Mouse (Mus musculus): ENCODE results near the gene R3hdm4. TPM values are rescaled to one million over a fixed set of nuclear protein-coding genes. Genes with fewer than 3 reads are reported as not detected.
A peak's percentile ranks its signal among the peaks of the same experiment; 100 is the strongest.

R3hdm4 gene
- polyA plus RNA-seq, 1 experiment = 106 TPM

- no peak for DNase-seq (ENCODE audit: low read depth)
Measured at GRCm38 (mm10) chr10:79866601-79867000, 54.4 kb downstream of the R3hdm4 start.

DNA sequence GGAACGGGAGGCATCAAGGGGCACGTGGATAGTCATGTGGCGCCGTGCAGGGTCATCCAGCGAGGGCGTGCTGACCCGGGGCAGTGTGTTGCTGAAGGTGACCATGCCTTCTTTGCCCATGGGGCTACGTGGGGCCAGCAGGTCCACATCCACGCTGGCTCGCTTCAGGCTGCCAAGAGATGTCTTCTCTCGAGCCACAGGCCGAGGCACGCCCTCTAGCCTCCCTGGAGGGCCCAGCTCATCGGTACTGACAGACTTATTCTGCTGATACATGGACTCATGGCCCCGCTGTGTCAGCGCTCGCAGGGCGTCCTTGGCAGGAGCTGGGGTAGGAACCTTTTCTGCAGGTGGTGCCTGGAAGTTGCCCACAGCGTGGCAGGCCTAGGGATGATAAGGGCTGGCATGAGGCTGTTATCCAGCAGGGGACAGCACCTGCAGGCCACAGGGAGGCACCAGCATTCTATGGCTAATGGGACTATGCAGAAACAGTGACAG is 55.2 kb downstream of the R3hdm4 start:
- DNase-seq (ENCODE audit: low read depth) = no peak

DNA sequence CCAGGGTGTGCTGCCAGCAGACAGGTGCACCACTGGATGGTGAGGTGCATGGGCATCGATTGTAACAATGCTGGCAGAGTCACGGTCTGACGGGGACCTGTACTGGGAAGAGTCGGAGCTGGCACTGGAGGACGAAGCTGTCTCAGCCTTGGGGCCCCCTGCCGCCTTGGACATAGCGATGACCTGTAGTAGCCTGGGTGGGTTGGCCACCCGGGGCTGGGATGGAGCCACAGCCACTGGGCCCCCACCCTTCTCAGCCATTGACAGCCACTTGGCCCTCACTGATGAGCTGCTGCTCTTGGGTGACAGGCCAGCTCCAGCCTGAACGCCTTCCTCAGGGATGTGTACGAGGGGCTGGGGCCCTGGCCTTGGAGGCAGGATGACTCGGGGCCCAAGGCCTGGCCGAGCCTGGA is 55.8 kb downstream of the R3hdm4 start:
- no peak for DNase-seq (ENCODE audit: low read depth)

- DNase-seq (ENCODE audit: low read depth) = no peak
Measured at GRCm38 (mm10) chr10:79864351-79865188, 56.4 kb downstream of the R3hdm4 start.

DNA sequence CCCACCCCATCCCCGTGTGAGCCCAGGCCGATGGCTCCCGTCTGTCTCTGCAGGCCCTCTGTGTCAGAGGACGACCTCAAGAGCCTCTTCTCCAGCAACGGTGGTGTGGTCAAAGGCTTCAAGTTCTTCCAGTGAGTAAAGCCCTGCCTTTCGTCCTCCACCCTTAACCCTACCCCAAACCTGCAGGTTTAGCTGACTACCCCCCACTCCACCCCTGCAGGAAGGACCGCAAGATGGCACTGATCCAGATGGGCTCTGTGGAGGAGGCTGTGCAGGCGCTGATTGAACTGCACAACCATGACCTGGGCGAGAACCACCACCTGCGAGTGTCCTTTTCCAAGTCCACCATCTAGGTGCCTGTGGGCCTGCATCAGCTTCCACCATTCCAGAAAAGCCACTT is 58.1 kb downstream of the R3hdm4 start:
- no peak for DNase-seq (ENCODE audit: low read depth)

DNA sequence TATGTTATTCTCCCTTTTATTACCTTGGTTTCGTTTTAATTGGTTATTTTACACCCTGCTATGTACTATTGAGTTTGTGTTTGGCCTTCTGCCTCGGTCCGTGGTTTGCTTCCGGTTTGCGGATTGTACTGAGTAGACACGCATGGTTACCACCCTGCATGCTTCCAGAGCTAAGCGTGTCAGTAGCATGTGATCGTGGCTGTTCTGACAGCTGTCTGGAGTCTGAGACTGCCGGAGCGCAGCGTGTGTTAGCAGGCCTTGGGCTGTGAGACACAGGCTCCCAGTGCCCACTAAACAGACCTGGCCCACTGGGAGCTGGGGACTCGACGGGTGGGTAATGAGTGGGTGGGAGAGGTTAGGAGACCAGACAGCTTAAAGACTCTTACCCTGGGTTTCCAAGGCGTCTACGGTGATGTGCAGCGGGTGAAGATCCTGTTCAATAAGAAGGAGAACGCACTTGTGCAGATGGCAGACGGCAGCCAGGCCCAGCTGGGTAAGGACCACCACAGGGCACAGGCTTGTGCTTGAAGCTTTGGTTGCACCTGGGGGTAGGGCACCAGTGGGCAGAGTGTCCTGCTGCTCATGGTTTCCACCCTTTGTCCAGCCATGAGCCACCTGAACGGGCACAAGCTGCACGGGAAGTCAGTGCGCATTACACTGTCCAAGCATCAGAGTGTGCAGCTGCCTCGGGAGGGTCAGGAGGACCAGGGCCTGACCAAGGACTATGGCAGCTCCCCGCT is 58.8 kb downstream of the R3hdm4 start:
- no peak for DNase-seq (ENCODE audit: low read depth)

DNA sequence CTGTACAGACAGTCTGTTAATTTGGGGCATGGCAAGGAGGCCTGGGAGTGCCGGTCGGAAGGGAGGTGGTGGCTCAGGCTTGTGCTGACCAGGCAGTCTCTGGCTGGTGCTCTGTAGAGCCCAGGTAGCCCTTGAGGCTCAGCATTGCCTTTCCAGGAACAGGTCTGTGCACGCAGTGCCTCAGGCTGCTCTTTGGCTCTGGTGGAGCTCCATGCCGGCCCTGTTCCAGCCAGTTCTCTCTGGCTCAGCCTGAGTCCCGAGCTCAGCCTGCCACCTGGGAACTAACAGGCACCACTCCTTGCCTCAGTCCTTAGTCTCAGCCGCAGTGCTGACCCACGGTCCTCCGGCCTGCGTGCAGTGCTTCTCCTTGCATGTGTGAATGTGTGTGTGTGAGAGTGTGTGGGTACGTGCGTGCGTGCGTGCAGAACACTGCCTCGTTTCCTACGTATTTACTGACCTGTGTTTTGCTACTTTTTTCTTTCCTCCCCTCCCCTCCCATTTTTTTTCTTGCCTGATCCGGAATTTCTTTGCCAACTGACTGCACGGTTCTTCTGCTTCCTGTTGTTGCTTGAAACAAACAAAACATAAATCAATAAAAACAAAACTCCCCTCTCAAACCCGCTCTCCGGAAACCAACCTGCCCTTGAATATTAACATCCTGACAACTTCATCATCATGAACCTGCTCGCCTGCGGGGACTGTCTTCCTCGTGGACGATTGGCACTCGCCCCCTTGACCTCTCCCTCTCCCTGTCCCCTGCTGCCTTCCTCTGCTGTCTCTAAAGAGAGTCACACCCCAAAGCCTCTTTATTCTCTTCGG is 59.6 kb downstream of the R3hdm4 start:
- DNase-seq (ENCODE audit: low read depth) = peak; percentile 82

DNA sequence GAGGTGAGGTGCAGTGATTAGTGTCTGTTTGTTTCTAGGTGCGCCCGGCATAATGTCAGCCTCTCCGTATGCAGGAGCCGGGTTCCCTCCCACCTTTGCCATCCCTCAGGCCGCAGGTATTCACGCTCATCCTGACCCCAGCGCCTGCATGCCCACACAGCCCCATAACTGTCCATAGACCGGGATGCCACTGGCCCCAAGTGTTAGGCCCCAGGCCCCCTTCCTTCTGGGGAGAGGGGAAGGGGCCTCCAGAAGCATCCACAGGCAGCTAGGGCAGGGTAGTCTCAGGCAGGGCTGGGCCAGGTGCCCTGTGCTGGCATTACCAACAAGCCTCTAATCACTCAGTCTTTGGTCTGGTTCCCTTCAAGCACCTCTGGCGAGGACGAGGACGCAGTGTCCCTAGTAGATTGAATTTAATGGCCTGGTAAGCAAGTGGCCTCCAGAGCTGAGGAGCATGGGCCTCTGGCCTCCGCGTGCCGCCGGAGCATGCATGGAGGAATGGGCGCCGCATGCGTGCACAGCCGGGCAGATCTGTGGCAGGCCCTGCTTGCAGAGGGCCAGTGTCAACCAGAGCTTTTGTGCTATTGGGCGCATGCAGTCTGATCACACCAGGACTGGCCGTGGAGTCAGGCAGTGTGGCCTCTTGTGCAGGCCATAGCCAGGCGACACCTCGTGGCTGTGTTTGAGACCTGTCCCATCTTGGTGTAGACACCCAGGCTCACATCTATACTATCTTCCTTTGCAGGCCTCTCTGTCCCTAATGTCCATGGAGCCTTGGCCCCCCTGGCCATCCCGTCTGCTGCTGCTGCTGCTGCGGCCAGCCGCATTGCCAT is 60.7 kb downstream of the R3hdm4 start:
- DNase-seq (ENCODE audit: low read depth) = no peak

Other genes starting within 250 kb of the R3hdm4 start
- 125 and 180 TPM in 2 replicates for gene Cdc34, start 239.0 kb downstream of the R3hdm4 start, polyA plus RNA-seq (2012; rRNA removed)
- gene Gzmm, start 232.2 kb downstream of the R3hdm4 start, polyA plus RNA-seq (2012; rRNA removed) = 0.24 and 0.42 TPM in 2 replicates
- 595 and 686 TPM in 2 replicates for gene Bsg, start 216.7 kb downstream of the R3hdm4 start, polyA plus RNA-seq (2012; rRNA removed)
- gene Hcn2, start 204.6 kb downstream of the R3hdm4 start, polyA plus RNA-seq (2012; rRNA removed) = 1.6 and 1.8 TPM in 2 replicates
- 39.4 and 48.1 TPM in 2 replicates for gene Polrmt, start 174.6 kb downstream of the R3hdm4 start, polyA plus RNA-seq (2012; rRNA removed)
- not detected in 2 replicates for gene Fgf22, start 166.1 kb downstream of the R3hdm4 start, polyA plus RNA-seq (2012; rRNA removed)
- 80.0 and 102 TPM in 2 replicates for gene Rnf126, start 154.3 kb downstream of the R3hdm4 start, polyA plus RNA-seq (2012; rRNA removed)
- gene Fstl3, start 143.9 kb downstream of the R3hdm4 start, polyA plus RNA-seq (2012; rRNA removed) = 41.0 and 43.3 TPM in 2 replicates
- gene Prss57, start 130.2 kb downstream of the R3hdm4 start, polyA plus RNA-seq (2012; rRNA removed) = 0.13 and 0.23 TPM in 2 replicates
- 49.8 and 51.9 TPM in 2 replicates for gene Palm, start 127.6 kb downstream of the R3hdm4 start, polyA plus RNA-seq (2012; rRNA removed)
- gene Misp, start 100.2 kb downstream of the R3hdm4 start, polyA plus RNA-seq (2012; rRNA removed) = 0.59 and 0.86 TPM in 2 replicates
- 207 and 326 TPM in 2 replicates for gene Ptbp1, start 66.8 kb downstream of the R3hdm4 start, polyA plus RNA-seq (2012; rRNA removed)
- gene Prtn3, start 46.7 kb downstream of the R3hdm4 start, polyA plus RNA-seq (2012; rRNA removed) = 6.6 and 7.0 TPM in 2 replicates
- gene Plppr3, start 46.6 kb downstream of the R3hdm4 start, polyA plus RNA-seq (2012; rRNA removed) = 10.3 and 11.5 TPM in 2 replicates
- gene Elane, start 35.0 kb downstream of the R3hdm4 start, polyA plus RNA-seq (2012; rRNA removed) = 0.56 and 0.74 TPM in 2 replicates
- 6,877 and 11,546 TPM in 2 replicates for gene Cfd, start 30.4 kb downstream of the R3hdm4 start, polyA plus RNA-seq (2012; rRNA removed)
- 66.8 and 67.5 TPM in 2 replicates for gene Med16, start 12.3 kb downstream of the R3hdm4 start, polyA plus RNA-seq (2012; rRNA removed)
- not detected in 2 replicates for gene Gm26602, start 10.4 kb downstream of the R3hdm4 start, polyA plus RNA-seq (2012; rRNA removed)
- gene Kiss1r, start 4.2 kb downstream of the R3hdm4 start, polyA plus RNA-seq (2012; rRNA removed) = 7.9 and 8.3 TPM in 2 replicates
- gene Arid3a, start 5.8 kb upstream of the R3hdm4 start, polyA plus RNA-seq (2012; rRNA removed) = 3.2 and 3.7 TPM in 2 replicates
- 33.0 and 42.6 TPM in 2 replicates for gene Wdr18, start 38.9 kb upstream of the R3hdm4 start, polyA plus RNA-seq (2012; rRNA removed)
- gene Grin3b, start 49.5 kb upstream of the R3hdm4 start, polyA plus RNA-seq (2012; rRNA removed) = 0.36 and 0.46 TPM in 2 replicates
- gene Tmem259, start 63.1 kb upstream of the R3hdm4 start, polyA plus RNA-seq (2012; rRNA removed) = 201 and 219 TPM in 2 replicates
- gene Cnn2, start 67.4 kb upstream of the R3hdm4 start, polyA plus RNA-seq (2012; rRNA removed) = 68.5 and 75.3 TPM in 2 replicates
- 5.5 and 8.5 TPM in 2 replicates for gene Abca7, start 75.3 kb upstream of the R3hdm4 start, polyA plus RNA-seq (2012; rRNA removed)
- 16.4 and 20.1 TPM in 2 replicates for gene Arhgap45, start 95.4 kb upstream of the R3hdm4 start, polyA plus RNA-seq (2012; rRNA removed)
- 152 and 167 TPM in 2 replicates for gene Polr2e, start 118.6 kb upstream of the R3hdm4 start, polyA plus RNA-seq (2012; rRNA removed)
- 721 and 1,178 TPM in 2 replicates for gene Gpx4, start 126.0 kb upstream of the R3hdm4 start, polyA plus RNA-seq (2012; rRNA removed)
- gene Sbno2, start 184.4 kb upstream of the R3hdm4 start, polyA plus RNA-seq (2012; rRNA removed) = 32.3 and 38.6 TPM in 2 replicates
- 108 TPM in 2 replicates for gene Stk11, start 194.6 kb upstream of the R3hdm4 start, polyA plus RNA-seq (2012; rRNA removed)
- 561 and 619 TPM in 2 replicates for gene Atp5d, start 217.4 kb upstream of the R3hdm4 start, polyA plus RNA-seq (2012; rRNA removed)
- gene Cbarp, start 219.6 kb upstream of the R3hdm4 start, polyA plus RNA-seq (2012; rRNA removed) = 32.6 and 47.3 TPM in 2 replicates
- 35.1 and 46.4 TPM in 2 replicates for gene Midn, start 227.1 kb upstream of the R3hdm4 start, polyA plus RNA-seq (2012; rRNA removed)
- 159 and 198 TPM in 2 replicates for gene Cirbp, start 244.8 kb upstream of the R3hdm4 start, polyA plus RNA-seq (2012; rRNA removed)

Measured in gonadal fat pad, adult 2 months (tissue).